Mouse (Mus musculus) kidney, embryonic 14.5 days (tissue): ENCODE results near the gene Dact1. TPM values are rescaled to one million over a fixed set of nuclear protein-coding genes. Genes with fewer than 3 reads are reported as not detected.

Source experiments
- ATAC-seq: fragments of 200-750 bp; cut with Nextera tagmentation; 2 replicates; pipeline ENCODE4 v1.8.0; 2017; ENCODE audit warnings: moderate number of reproducible peaks, mild to moderate bottlenecking, moderate TSS enrichment, moderate library complexity; ENCODE audit not compliant: low FRiP score, low TSS enrichment
- H3K27ac ChIP-seq: fragments of 300-500 bp; sonication (generic); 2 replicates; pipeline ENCODE4 v1.5.1; 2014; ENCODE audit warnings: low read depth, mild to moderate bottlenecking, low read length, moderate library complexity, mixed read lengths
- H3K27me3 ChIP-seq: fragments of 300-500 bp; sonication (generic); 2 replicates; pipeline ENCODE4 v1.6.1; 2014; ENCODE audit warnings: mild to moderate bottlenecking, low read length; ENCODE audit not compliant: control insufficient read depth, insufficient read depth
- H3K36me3 ChIP-seq: fragments of 300-500 bp; sonication (generic); 2 replicates; pipeline ENCODE4 v1.6.1; 2014; ENCODE audit warnings: low read length, mixed read lengths; ENCODE audit not compliant: control insufficient read depth, insufficient read depth
- H3K4me1 ChIP-seq: fragments of 300-500 bp; sonication (generic); 2 replicates; pipeline ENCODE4 v1.6.1; 2014; ENCODE audit warnings: low read length, mixed read lengths; ENCODE audit not compliant: control insufficient read depth, insufficient read depth
- H3K4me2 ChIP-seq: fragments of 300-500 bp; sonication (generic); replicated peaks from 2 replicates; pipeline ENCODE4 v1.6.1; 2014; ENCODE audit warnings: low read depth, mild to moderate bottlenecking, low read length
- H3K4me3 ChIP-seq: fragments of 300-500 bp; sonication (generic); 2 replicates; pipeline ENCODE4 v1.5.1; 2014; ENCODE audit warnings: mild to moderate bottlenecking, low read length
- H3K9ac ChIP-seq: fragments of 300-500 bp; sonication (generic); 2 replicates; pipeline ENCODE4 v1.6.1; 2014; ENCODE audit warnings: low read depth, mild to moderate bottlenecking, low read length, moderate library complexity
- H3K9me3 ChIP-seq: fragments of 300-500 bp; sonication (generic); 2 replicates; pipeline ENCODE4 v1.6.1; 2016; ENCODE audit warnings: low read length; ENCODE audit not compliant: control insufficient read depth
- WGBS: fragments of 180-500 bp; shearing (Covaris S2); extraction: QIAGEN DNeasy Blood & Tissue Kit; methylation state at CpG from one replicate; pipeline ENCODE4 v1.1.7; 2014; 5-methylcytosine and 5-hydroxymethylcytosine counted together
- polyA plus RNA-seq: library from polyadenylated mRNA; unstranded; fragments of >200 nt; fragmentation: Nextera tagmentation; extraction: Ambion mirVana; gene quantifications from 2 replicates; pipeline ENCODE4 v1.2.1, GENCODE M21; 2014

The Dact1 gene
- polyA plus RNA-seq, 1 experiment from 2014 or later = 18.9 TPM

DNA sequence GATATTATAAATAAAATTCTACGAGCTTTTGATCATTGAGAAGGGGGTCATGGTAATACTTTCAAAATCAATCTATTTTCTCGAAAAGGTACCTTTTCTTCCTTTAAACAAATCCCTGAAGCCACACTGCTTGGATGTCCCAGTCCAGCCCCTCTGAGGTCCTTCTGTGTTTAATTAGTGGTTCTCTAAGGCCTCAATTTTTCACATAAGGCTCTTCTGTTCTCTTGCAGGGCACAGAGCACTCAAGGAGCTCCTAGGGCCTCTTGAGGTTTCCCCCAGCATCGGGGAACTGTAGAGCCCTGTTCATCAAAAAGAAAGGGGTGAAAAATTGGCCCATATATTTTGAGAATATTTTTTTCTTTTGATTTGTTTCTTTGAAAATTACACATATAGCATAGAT lies 23.0 kb downstream of the Dact1 start:
- Histone ChIP-seq H3K4me1 (no peaks in the 10 kb centered on the region), H3K4me2 (no peak overlapping the region), H3K27ac (no peak overlapping the region), H3K36me3 (no peaks in the 10 kb centered on the region), H3K9me3 (no peaks in the 10 kb centered on the region), H3K27me3 (no peaks in the 10 kb centered on the region), H3K9ac (no peak overlapping the region), H3K4me3 (no peak overlapping the region)
- 78% methylated on average over 3 of the region's 3 CpGs for WGBS
- ATAC-seq = no peak

DNA sequence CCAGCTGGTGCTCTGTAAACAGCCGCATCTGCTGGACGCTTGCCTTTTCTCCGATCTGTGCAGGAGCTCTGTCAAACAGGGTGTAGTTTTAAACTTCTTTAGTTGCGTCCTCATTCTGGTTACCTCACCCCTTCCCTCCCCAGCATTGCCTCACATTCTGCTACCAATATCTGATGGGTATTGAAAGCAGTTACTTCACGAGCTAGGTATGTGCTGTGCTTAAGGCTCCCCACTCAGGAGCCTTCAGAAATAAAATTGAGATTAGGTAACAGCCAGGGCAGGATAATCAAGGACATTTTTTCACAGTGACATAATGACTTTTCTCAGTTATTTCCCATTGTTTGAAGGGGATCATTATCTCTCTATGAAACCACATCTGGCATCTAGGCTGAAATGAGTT lies 23.9 kb downstream of the Dact1 start:
- no peak overlapping the region for H3K9ac ChIP-seq
- H3K36me3 ChIP-seq = no peaks in the 10 kb centered on the region
- 35% methylated on average over 5 of the region's 5 CpGs for WGBS
- no peak overlapping the region for H3K4me2 ChIP-seq
- ATAC-seq = no peak
- H3K27me3 ChIP-seq = no peaks in the 10 kb centered on the region
- H3K9me3 ChIP-seq = no peaks in the 10 kb centered on the region
- no peaks in the 10 kb centered on the region for H3K4me1 ChIP-seq
- no peak overlapping the region for H3K4me3 ChIP-seq
- H3K27ac ChIP-seq = no peak overlapping the region

DNA sequence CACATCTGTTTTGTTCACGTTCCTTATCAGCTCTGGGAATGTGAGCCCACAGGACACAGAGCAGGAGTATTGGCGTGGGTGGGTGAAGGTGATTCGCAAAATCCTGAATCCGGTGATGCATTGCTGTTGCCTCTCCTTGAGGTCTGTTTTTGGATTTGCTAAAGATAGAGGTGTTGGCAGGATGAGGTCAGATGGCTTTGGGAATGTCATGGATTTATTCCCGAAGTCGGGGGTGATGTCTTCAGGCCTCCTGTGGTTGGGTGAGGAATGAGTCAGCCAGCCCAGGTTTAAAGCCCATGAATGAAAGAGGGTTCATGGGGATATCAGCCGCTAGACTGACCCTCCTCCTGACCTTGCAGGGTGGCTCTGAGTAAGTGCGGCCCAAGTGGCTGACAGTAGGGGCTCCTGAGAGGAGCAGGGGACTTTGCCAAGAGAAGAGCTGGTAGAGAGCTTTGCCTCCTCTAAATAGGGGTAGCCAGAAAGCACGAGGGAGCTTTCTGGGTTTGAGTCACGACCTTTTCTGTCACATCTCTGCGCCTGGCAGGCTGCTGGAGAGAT lies 27.4 kb downstream of the Dact1 start:
- Histone ChIP-seq H3K9ac (no peak overlapping the region), H3K36me3 (no peaks in the 10 kb centered on the region), H3K27ac (no peak overlapping the region), H3K4me3 (no peak overlapping the region), H3K4me2 (no peak overlapping the region), H3K9me3 (no peaks in the 10 kb centered on the region), H3K27me3 (no peaks in the 10 kb centered on the region), H3K4me1 (no peaks in the 10 kb centered on the region)
- no peak for ATAC-seq
- WGBS = 67% methylated on average over 11 of the region's 11 CpGs

DNA sequence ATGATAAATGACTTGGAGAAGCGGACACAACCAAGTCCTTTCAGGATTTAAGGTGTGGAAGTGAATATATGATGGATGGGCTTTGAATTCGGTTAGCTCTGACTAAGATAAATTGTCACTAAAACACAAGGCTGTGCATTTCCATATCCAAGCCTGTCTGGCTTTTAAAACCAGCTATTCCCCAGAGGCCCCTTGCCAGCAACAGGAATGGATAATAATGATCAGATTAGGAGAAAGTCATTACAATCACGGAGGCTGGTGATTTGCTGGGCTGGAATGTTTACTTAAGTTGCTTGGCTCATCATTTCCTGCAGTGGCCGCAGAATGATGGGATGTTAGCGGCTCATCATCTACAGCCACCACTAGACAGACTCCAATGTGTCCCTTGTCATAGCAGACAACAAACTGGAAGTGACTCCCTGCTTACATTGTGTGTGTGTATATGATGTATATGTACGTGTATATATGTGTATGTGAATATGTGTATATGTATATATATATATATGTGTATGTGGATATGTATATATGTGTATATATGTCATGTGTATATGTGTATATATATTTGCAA lies 28.3 kb downstream of the Dact1 start:
- no peaks in the 10 kb centered on the region for H3K27me3 ChIP-seq
- ATAC-seq = no peak
- no peak overlapping the region for H3K27ac ChIP-seq
- no peaks in the 10 kb centered on the region for H3K36me3 ChIP-seq
- H3K4me1 ChIP-seq = no peaks in the 10 kb centered on the region
- H3K9ac ChIP-seq = no peak overlapping the region
- H3K9me3 ChIP-seq = no peaks in the 10 kb centered on the region
- H3K4me3 ChIP-seq = no peak overlapping the region
- H3K4me2 ChIP-seq = no peak overlapping the region
- WGBS = 61% methylated on average over 6 of the region's 6 CpGs

DNA sequence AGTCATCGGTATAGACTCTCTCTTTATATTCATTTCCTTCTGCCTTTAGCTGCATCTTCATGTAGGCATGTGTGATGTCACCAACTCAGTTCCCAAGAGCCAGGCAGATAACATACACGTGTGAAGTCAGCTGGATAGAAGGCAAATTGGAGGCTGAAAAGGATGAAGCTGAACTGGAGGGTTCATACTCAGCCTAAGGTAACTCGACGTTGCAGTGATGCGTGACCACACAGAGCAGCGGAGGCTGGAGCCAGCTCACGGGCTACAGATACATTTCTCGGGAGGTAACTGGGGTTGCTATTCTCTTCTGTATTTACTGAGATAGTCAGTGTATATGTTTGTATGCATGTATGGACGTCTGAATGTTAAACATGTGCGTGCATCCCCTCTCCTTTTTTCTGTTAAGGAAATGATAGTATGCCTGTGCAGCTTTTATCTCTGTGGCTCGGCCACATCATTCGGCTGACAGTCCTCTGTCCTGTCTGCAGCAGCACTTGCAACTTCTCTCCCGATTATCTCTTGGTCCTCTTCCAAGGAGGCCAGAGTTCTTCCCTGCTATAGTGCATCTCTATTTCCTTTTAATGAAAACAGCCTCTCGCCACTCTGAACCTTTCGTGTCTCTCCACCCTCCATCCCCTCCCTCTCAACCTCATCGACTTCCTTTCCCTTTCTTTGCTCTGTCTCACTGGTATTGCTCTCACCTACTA lies 29.6 kb downstream of the Dact1 start:
- no peak overlapping the region for H3K9ac ChIP-seq
- no peaks in the 10 kb centered on the region for H3K9me3 ChIP-seq
- no peak overlapping the region for H3K4me3 ChIP-seq
- ATAC-seq = no peak
- H3K4me2 ChIP-seq = no peak overlapping the region
- H3K27me3 ChIP-seq = no peaks in the 10 kb centered on the region
- H3K27ac ChIP-seq = no peak overlapping the region
- no peaks in the 10 kb centered on the region for H3K36me3 ChIP-seq
- no peaks in the 10 kb centered on the region for H3K4me1 ChIP-seq
- WGBS = 54% methylated on average over 16 of the region's 16 CpGs

DNA sequence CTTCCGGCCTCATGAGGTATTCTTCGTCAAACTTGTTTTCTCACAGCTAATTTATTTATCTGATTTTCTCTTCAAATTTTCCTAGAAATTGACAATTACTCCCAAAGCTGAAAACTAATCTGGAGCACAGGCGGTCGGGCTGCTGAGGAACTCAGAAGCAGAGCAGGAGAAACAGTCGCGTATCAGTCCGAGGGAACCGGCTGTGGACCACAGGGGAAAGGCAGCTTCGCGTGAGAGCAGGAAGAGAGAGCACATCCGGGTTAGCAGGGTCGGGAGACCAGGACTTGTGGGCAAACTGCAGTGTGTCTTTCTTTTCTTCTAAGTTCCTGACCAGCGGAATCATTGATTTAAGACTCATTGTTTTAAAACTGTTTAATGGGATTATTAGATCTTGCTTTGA lies 32.7 kb downstream of the Dact1 start:
- no peaks in the 10 kb centered on the region for H3K9me3 ChIP-seq
- H3K27ac ChIP-seq = 0 out of 2 replicates have a peak overlapping the region, but pooled peaks have one; percentile 11
- no peak for ATAC-seq
- peak overlapping the region; percentile 12; the same call in 1 of the 2 replicates for H3K4me2 ChIP-seq
- H3K9ac ChIP-seq = no peak overlapping the region
- H3K4me3 ChIP-seq = no peak overlapping the region
- no peaks in the 10 kb centered on the region for H3K27me3 ChIP-seq
- H3K4me1 ChIP-seq = peaks cover 5% of the 10 kb centered on the region
- H3K36me3 ChIP-seq = no peaks in the 10 kb centered on the region
- WGBS = 31% methylated on average over 13 of the region's 13 CpGs

DNA sequence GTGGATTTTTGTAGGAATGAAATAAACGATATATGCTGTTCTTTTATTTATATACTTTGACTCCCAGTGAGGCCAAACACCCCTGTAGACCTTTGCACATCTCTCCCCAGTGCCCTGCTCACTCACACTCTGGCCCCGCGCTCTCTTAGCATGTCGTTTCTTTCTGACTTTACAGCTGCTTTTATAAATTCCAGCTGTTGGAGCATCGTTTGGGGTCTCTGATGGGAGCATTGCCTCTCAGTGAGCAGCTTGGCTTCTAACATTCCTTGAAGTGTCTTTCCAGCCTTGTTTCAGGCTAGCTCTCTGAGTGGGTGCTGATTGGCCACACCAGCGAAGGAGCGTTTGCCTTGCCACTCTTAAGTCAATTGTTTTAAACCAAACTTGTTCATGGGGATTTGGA lies 35.8 kb downstream of the Dact1 start:
- H3K9me3 ChIP-seq = no peaks in the 10 kb centered on the region
- H3K27ac ChIP-seq = peak overlapping the region; percentile 67
- no peak overlapping the region for H3K9ac ChIP-seq
- H3K4me3 ChIP-seq = no peak overlapping the region
- no peak overlapping the region for H3K4me2 ChIP-seq
- no peak for ATAC-seq
- no peaks in the 10 kb centered on the region for H3K36me3 ChIP-seq
- WGBS = 33% methylated on average over 7 of the region's 7 CpGs
- H3K4me1 ChIP-seq = peaks cover 5% of the 10 kb centered on the region
- H3K27me3 ChIP-seq = no peaks in the 10 kb centered on the region

DNA sequence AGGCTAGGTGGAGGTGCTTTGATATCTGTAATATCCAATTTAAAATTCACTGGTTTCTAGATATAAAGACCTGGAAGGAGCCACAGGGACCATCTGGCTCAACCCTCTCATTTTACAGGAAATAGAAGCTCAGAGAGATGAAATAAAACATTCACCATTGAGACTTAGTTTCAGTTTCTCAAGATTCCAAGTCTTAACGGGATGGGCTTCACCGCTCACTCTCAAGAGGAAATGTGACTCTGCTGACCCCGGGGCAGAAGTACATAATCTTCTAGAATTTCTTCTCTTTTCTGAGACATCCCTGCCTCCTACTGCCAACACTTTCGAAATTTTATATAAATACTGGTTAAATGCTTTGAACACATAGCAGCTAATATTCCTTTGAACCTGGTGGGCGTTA lies 36.4 kb downstream of the Dact1 start:
- Histone ChIP-seq H3K4me1 (peaks cover 5% of the 10 kb centered on the region), H3K4me3 (no peak overlapping the region), H3K9ac (no peak overlapping the region), H3K36me3 (no peaks in the 10 kb centered on the region), H3K9me3 (no peaks in the 10 kb centered on the region), H3K4me2 (no peak overlapping the region), H3K27me3 (no peaks in the 10 kb centered on the region), H3K27ac (peak overlapping the region; percentile 67; the same call in 1 of the 2 replicates)
- no peak for ATAC-seq
- 17% methylated on average over 5 of the region's 5 CpGs for WGBS

DNA sequence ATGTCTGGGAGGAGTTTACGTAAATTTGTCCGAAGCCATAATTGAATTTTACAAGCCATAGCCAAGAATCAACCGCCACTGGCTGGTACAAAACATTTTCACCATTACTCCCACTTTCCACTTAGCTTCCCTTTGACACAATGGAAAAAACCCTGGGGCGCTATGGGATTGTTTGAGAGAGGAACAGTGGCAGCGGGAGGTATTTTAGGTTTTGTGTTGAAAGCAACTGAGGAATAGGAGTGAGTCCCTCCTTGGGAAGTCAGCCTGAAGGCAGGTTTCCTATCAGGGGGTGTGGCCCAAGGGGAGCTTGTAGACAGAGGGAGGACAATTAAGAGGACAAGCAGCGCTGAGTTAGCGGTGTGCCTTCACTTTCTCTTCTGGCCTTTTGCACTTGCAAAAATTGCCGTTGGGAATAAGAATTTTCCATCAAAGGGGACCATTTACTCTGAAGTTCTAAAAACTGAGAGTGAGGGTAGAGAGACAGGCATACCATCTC lies 38.8 kb downstream of the Dact1 start:
- H3K4me3 ChIP-seq = no peak overlapping the region
- WGBS = 66% methylated on average over 8 of the region's 8 CpGs
- peaks cover 5% of the 10 kb centered on the region for H3K4me1 ChIP-seq
- ATAC-seq = no peak
- H3K27ac ChIP-seq = no peak overlapping the region
- H3K27me3 ChIP-seq = no peaks in the 10 kb centered on the region
- no peaks in the 10 kb centered on the region for H3K36me3 ChIP-seq
- H3K9ac ChIP-seq = no peak overlapping the region
- no peaks in the 10 kb centered on the region for H3K9me3 ChIP-seq
- H3K4me2 ChIP-seq = no peak overlapping the region
